Mouse (Mus musculus) forebrain, embryonic 14.5 days (tissue): Measurements from ENCODE around the gene Cpm. TPM values are rescaled to one million over a fixed set of nuclear protein-coding genes. Genes with fewer than 3 reads are reported as not detected.

ENCODE experiments used
- ATAC-seq: fragments of 200-750 bp; cut with Nextera tagmentation; 2 replicates; pipeline ENCODE4 v1.8.0; 2017; ENCODE audit warnings: mild to moderate bottlenecking, moderate library complexity
- DNase-seq: peaks from one replicate; pipeline ENCODE4 v3.0.0-alpha.2; 2015; ENCODE audit warnings: low spot score
- H3K27ac ChIP-seq: fragments of 300-500 bp; sonication (generic); 2 replicates; pipeline ENCODE4 v1.5.1; 2014; ENCODE audit warnings: low read depth, mild to moderate bottlenecking, control low read depth, low read length, moderate library complexity
- H3K27me3 ChIP-seq: fragments of 300-500 bp; sonication (generic); replicated peaks from 2 replicates; pipeline ENCODE4 v1.6.1; 2014; ENCODE audit warnings: low read length, control low read depth, mixed read lengths; ENCODE audit not compliant: control insufficient read depth, insufficient read depth
- H3K36me3 ChIP-seq: fragments of 300-500 bp; sonication (generic); 2 replicates; pipeline ENCODE4 v1.6.1; 2014; ENCODE audit warnings: low read length, control low read depth; ENCODE audit not compliant: control insufficient read depth, insufficient read depth
- H3K4me1 ChIP-seq: fragments of 300-500 bp; sonication (generic); 2 replicates; pipeline ENCODE4 v1.6.1; 2014; ENCODE audit warnings: antibody characterized with exemption, low read length, control low read depth; ENCODE audit not compliant: control insufficient read depth, insufficient read depth
- H3K4me2 ChIP-seq: fragments of 300-500 bp; sonication (generic); 2 replicates; pipeline ENCODE4 v1.6.1; 2014; ENCODE audit warnings: mild to moderate bottlenecking, control low read depth, low read length
- H3K4me3 ChIP-seq: fragments of 300-500 bp; sonication (generic); 2 replicates; pipeline ENCODE4 v1.5.1; 2014; ENCODE audit warnings: low read depth, low read length, control low read depth
- H3K9ac ChIP-seq: fragments of 300-500 bp; sonication (generic); 2 replicates; pipeline ENCODE4 v1.6.1; 2014; ENCODE audit warnings: mild to moderate bottlenecking, low read length, control low read depth, moderate library complexity
- H3K9me3 ChIP-seq: fragments of 300-500 bp; sonication (generic); replicated peaks from 2 replicates; pipeline ENCODE4 v1.6.1; 2016; ENCODE audit warnings: low read length, control low read depth, mixed read lengths; ENCODE audit not compliant: control insufficient read depth
- WGBS: fragments of 180-500 bp; shearing (Covaris S2); extraction: QIAGEN DNeasy Blood & Tissue Kit; methylation state at CpG from one replicate; pipeline ENCODE4 v1.1.7; 2014; 5-methylcytosine and 5-hydroxymethylcytosine counted together
- polyA plus RNA-seq: library from polyadenylated mRNA; unstranded; fragments of >200 nt; fragmentation: Nextera tagmentation; extraction: Ambion mirVana; gene quantifications from 2 replicates; pipeline ENCODE4 v1.2.1, GENCODE M21; 2014

Cpm gene
- polyA plus RNA-seq, 1 experiment from 2014 or later = 6.1 TPM

DNA sequence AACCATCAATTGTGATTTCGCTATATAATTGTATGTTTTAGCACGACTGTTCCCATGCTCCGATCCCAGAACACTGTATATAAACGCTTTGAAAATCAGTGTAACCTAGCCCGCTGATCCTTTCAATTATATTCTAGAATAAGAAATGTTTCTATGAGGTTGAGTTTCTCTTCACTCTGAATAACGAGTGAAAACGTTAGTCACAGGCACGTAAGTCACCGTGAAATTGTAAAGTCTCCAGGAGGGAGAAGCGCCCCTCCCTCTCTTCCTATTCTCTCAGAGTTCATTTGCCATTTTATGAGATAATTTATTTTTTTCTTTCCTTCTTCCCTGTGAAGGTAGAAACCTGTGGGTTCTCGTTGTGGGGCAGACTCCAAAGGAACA is 30.1 kb downstream of the Cpm start:
- no peak for DNase-seq
- Histone ChIP-seq H3K9me3 (no peaks in the 10 kb centered on the region), H3K4me1 (no peaks in the 10 kb centered on the region), H3K27ac (no peak overlapping the region), H3K36me3 (no peaks in the 10 kb centered on the region), H3K9ac (no peak overlapping the region), H3K4me2 (no peak overlapping the region), H3K27me3 (no peaks in the 10 kb centered on the region), H3K4me3 (no peak overlapping the region)
- 72% methylated on average over 11 of the region's 11 CpGs for WGBS
- ATAC-seq = no peak

DNA sequence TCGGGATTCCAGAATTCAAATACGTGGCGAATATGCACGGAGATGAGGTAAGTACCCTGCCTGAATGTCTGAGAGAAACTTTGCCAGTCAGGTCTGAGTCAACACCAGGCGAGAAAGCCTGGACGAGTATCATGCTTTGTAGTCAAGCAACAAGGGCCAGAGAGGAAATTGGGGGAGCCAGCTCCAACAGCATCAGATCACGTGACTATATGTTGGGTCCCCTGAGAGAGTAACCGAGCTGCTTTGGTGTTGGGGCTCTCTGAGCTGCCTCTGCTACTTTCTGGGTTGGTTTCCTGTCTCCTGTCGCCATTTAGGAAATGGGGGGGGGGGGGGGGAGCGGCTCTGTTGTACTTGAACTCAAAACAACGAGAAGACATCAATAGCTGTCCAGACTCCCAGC is 30.5 kb downstream of the Cpm start:
- Histone ChIP-seq H3K4me2 (no peak overlapping the region), H3K9me3 (no peaks in the 10 kb centered on the region), H3K4me1 (no peaks in the 10 kb centered on the region), H3K27ac (no peak overlapping the region), H3K4me3 (no peak overlapping the region), H3K9ac (no peak overlapping the region), H3K27me3 (no peaks in the 10 kb centered on the region), H3K36me3 (no peaks in the 10 kb centered on the region)
- no peak for DNase-seq
- WGBS = 69% methylated on average over 11 of the region's 11 CpGs
- ATAC-seq = no peak

DNA sequence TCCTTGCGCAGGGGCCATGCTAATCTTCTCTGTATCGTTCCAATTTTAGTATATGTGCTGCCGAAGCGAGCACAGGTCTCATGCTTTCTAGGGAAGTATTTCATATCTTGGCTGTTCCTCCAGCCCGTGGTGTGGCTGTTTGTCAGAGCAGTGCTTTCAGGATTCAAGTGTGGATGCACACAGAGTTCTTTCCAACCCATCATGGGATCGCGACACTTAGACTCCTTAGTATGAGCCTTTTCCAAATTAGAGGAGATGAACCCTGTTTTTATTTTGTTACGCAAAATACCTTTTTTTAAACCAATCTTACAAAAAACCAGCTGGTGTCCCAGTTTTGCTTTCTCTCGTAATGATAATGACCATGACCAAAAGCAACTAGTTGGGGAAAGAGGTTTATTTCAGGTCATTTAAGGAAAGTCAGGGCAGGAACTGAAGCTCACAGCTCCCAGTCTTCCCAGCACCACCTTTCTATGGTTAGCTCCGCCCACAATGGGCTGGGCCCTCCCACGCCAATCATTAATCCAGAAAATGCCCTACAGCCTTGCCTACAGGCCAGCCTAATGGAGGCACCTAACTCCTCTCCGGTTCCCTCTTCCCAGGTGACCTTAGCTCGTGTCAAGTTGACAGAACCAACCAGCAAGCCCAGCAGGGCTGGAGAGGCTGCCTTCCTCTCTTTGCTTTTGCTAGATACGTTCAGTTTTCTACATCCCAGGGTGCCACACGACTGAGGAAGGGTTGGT is 33.2 kb downstream of the Cpm start:
- Histone ChIP-seq H3K9ac (no peak overlapping the region), H3K27me3 (no peaks in the 10 kb centered on the region), H3K36me3 (no peaks in the 10 kb centered on the region), H3K4me1 (no peaks in the 10 kb centered on the region), H3K4me3 (no peak overlapping the region), H3K27ac (no peak overlapping the region), H3K4me2 (no peak overlapping the region), H3K9me3 (no peaks in the 10 kb centered on the region)
- ATAC-seq (no peak), DNase-seq (no peak)
- WGBS = 82% methylated on average over 15 of the region's 15 CpGs

DNA sequence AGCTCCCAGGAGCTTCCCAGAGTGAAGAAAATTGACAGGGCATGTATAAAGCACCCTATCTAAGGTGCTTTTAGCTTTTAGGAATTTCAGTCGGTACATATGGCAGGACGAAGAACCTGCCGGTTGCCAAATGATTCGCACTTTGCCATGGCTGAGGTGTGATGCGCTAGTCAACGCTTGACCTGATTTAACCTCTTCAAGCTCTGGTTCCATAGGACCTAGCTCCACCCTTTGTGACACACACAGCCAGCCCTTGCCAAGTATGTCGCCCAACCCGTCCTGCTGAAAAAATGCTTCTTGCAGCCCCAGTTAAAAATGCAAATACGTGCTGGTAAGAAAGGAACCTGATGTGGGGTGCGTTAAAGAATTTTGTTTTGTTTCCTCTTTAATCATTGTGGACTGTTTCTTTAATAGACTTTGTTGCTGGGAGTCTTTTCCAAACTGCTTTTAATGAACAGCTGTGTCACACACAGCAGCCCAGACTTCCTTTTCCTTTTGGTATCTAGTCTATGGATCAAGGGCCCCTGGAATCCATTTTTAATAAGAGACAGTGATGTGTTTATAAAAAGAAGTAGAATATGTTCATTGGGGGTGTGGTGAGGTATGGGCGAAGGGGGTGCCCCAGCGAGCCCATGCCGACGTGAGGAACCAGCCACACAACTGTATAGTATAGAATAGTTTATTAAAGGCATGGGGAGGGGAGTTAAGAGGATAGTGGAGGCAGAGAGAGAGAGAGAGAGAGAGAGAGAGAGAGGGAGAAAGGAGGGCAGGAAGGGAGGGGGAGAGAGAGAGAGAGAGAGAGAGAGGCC is 34.0 kb downstream of the Cpm start:
- Histone ChIP-seq H3K27ac (no peak overlapping the region), H3K27me3 (no peaks in the 10 kb centered on the region), H3K9ac (no peak overlapping the region), H3K9me3 (no peaks in the 10 kb centered on the region), H3K36me3 (no peaks in the 10 kb centered on the region), H3K4me1 (no peaks in the 10 kb centered on the region), H3K4me2 (no peak overlapping the region), H3K4me3 (no peak overlapping the region)
- ATAC-seq (no peak), DNase-seq (no peak)
- WGBS = 79% methylated on average over 14 of the region's 14 CpGs

DNA sequence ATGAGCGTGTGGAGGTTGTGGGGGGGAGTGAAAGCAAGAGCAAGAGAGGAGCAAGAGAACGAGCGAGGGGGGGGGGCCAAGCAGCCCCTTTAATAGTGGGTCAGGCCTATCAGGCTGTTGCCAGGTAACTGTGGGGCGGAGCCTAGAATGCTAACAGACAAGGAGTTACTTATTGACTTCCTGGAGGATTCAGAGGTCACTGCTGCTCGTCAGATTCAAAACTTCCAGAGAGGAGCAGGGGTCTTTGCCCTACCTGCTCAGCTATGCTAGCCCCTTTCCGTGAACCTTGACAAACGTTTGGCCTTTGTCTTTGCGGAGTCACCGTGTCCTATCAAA is 34.5 kb downstream of the Cpm start:
- WGBS = 26% methylated on average over 8 of the region's 9 CpGs
- H3K4me1 ChIP-seq = no peaks in the 10 kb centered on the region
- H3K27me3 ChIP-seq = no peaks in the 10 kb centered on the region
- no peak for ATAC-seq
- H3K9ac ChIP-seq = no peak overlapping the region
- H3K36me3 ChIP-seq = no peaks in the 10 kb centered on the region
- no peak for DNase-seq
- H3K4me2 ChIP-seq = no peak overlapping the region
- no peak overlapping the region for H3K4me3 ChIP-seq
- H3K9me3 ChIP-seq = no peaks in the 10 kb centered on the region
- no peak overlapping the region for H3K27ac ChIP-seq

DNA sequence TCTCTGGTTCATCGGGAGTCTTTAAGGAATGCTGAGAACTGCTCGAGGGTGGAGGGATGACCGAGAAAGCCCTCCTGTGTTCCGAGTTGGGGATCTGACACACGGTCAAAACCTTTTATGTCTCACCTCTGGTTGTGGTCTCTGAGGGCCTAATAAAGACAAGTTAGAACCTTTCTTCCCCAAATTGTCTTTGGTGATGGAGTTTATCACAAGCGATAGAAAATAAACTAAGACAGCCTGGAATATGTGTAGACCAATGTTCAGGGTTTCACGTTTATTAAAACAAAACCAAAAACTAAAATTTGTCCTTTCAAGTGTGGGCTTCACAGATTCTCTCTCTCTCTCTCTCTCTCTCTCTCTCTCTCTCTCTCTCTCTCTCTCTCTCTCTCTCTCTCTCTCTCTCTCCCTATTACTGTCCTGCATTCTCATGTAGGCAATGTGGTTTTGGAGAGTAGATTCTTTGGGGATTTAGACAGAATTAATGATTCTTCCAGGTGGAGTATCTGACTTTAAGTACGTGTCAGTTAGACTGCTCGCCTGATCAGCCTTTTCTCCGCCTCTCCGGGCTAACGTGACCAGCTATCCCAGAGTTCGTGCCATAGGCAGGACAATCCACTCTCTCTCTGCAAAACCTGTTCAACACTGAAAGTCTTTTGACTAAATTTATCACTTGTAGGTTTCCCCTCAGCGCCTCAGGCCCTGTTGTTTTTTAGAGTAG is 35.1 kb downstream of the Cpm start:
- no peak for ATAC-seq
- H3K27ac ChIP-seq = no peak overlapping the region
- 65% methylated on average over 14 of the region's 14 CpGs for WGBS
- H3K9me3 ChIP-seq = no peaks in the 10 kb centered on the region
- no peak for DNase-seq
- no peaks in the 10 kb centered on the region for H3K27me3 ChIP-seq
- H3K4me2 ChIP-seq = no peak overlapping the region
- H3K36me3 ChIP-seq = no peaks in the 10 kb centered on the region
- no peaks in the 10 kb centered on the region for H3K4me1 ChIP-seq
- no peak overlapping the region for H3K9ac ChIP-seq
- H3K4me3 ChIP-seq = no peak overlapping the region

DNA sequence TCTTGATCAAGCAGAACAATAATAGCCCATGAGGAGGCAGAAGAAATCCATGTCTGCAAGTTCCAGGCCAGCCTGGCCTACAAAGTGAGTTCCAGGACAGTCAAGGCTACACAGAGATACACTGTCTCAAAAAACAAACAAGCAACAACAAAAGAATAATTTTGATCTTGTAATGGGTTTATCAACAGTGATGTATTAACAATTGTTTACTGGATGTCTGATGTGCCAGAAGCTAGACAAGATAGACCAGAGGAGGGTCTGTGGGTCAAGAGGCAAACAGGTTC is 35.6 kb downstream of the Cpm start:
- no peak overlapping the region for H3K27ac ChIP-seq
- H3K9me3 ChIP-seq = no peaks in the 10 kb centered on the region
- no peak for DNase-seq
- no peaks in the 10 kb centered on the region for H3K4me1 ChIP-seq
- no peak for ATAC-seq
- H3K4me2 ChIP-seq = no peak overlapping the region
- H3K4me3 ChIP-seq = no peak overlapping the region
- no peaks in the 10 kb centered on the region for H3K36me3 ChIP-seq
- H3K9ac ChIP-seq = no peak overlapping the region
- H3K27me3 ChIP-seq = no peaks in the 10 kb centered on the region

DNA sequence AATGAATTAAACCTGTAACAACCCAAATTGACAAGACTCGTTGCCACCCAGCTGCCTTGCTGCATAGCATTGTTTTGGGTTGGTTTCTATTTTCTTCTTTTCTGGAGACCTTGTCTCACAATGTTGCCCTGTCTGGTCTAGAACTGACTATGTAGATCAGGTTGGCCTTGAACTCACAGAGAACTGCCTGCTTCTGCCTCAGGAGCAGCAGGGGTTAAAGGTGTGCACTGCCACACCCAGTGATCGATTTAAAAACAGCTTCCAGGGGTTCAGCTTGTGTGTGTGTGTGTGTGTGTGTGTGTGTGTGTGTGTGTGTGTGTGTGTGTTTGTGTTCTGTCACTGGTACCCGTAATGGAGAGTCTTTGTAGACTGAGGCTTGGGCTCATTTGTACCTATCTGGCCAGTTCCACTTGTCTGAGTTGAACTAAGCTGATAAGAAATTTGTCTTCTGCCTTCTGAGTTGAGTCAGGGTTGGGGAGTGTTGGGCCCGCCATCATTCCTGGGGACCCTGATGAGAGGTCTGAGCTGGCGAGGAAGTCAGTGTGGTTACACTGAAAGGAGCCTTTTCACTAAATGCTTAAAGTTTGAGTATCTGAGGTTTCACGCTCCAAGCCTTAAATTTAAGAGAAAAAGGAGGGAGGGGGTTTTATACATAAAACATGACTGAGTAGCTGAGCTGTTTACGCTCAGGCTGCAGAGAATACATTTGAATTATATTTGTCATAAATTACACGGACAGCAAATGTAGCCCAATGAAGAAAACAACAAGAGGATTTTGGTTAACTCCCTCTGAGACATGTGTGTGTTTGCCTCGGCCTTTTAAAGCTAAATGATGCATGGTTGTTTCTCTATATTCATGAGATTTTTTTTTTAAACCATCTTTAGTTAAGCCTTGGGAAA is 36.3 kb downstream of the Cpm start:
- ATAC-seq (no peak), DNase-seq (no peak)
- H3K4me3 ChIP-seq = no peak overlapping the region
- no peaks in the 10 kb centered on the region for H3K27me3 ChIP-seq
- no peaks in the 10 kb centered on the region for H3K4me1 ChIP-seq
- no peaks in the 10 kb centered on the region for H3K9me3 ChIP-seq
- H3K9ac ChIP-seq = no peak overlapping the region
- H3K36me3 ChIP-seq = no peaks in the 10 kb centered on the region
- 74% methylated on average over 9 of the region's 9 CpGs for WGBS
- H3K4me2 ChIP-seq = no peak overlapping the region
- H3K27ac ChIP-seq = no peak overlapping the region
